Mouse (Mus musculus): ENCODE results near the gene Zfhx2. TPM values are rescaled to one million over a fixed set of nuclear protein-coding genes. Genes with fewer than 3 reads are reported as not detected.

The Zfhx2 gene
- polyA plus RNA-seq, 1 experiment, result not detected

DNA sequence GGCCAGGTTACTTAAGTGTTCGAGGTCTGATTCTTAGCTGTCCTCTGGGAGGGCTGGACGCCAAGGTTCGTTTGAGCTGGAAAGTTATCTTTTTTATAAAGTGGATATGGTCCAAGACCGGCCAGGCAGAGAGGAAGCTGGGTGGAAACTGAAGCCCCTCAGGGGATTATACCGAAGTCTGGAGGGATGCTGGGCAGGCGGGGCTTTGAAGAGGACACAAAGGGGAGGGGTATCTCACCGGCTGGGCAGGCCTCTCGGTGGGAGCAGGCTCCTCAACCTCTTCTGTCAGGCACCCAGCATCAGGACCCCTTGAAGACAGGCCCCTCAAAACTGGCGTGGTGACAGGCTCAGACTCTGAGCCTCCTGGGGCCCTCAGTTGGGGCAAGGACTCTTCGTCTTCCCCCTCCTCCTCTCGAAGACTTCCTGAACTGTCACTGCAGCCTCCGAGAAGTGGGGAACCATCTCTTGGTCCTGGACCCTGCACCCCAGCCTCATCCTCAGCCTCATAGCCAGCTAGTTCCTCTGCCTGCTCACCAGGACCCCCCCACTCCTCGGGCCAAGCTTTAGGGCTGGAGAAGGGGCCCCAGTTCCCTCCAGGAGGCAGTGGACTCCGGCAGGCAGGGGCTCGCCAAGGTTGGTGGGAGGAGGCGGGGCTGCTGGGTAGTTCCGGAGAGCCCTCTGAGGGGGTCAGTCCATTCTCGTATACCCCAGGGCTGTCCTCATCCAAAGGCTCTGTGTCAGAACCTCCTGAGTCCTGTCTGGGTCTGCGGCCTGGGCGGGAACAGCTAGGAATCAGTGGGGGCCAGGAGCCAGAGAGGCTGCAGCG is 17.1 kb upstream of the Zfhx2 start:
- 14% methylated on average over 21 of the region's 21 CpGs for WGBS
- H3K4me3 ChIP-seq (ENCODE audit: insufficient read depth, low read depth, low read length), result no peak overlapping the region; the same call in 1 of the 2 replicates
- TF ChIP-seq CTCF (IDR thresholded peaks at IDR 0.05; ENCODE audit: insufficient read depth, low read depth, low read length) (no peak), POLR2A (IDR thresholded peaks at IDR 0.05; ENCODE audit: insufficient read depth, low read depth, low read length) (no peak)
- peak overlapping the region; percentile 85 for H3K27ac ChIP-seq (ENCODE audit: insufficient read depth, low read depth, low read length)
- H3K4me1 ChIP-seq (ENCODE audit: control insufficient read depth, insufficient read depth, low read length), result peaks cover 68% of the 10 kb centered on the region

DNA sequence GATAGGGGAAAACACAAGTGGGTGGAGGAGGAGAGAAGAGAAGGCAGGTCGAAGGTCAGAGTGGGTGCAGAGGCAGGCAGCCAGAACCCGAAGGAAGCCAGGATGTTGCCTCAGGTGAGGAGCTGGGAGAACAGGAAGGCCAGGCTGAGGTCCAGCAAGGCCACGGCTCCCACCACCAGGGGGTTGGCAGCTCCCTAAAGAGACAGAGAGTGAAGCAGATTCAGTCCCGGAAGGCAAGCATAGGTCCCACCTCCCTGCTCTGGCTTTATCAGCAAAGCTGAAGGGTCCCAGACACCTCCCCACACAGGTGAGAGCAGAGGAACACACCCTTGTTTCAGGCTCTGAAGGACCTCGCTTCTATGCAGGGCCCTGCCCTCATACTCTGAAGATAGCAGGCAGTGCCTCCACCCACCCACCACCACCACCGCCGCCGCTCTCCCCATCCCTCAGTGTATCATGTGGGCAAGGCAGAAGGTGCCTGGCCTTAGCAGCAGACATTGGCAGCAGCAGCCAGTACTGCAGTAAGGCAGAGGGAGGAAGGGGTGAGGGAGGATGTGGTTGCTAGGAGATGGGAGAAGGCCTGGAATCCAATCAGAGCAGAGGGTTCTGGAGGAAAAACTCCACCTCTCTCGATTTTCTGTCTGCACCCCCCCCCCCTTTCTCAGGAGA is 16.2 kb upstream of the Zfhx2 start:
- Histone ChIP-seq H3K4me3 (ENCODE audit: insufficient read depth, low read depth, low read length) (peak overlapping the region; percentile 21), H3K27ac (ENCODE audit: insufficient read depth, low read depth, low read length) (peak overlapping the region; percentile 93), H3K4me1 (ENCODE audit: control insufficient read depth, insufficient read depth, low read length) (peaks cover 59% of the 10 kb centered on the region)
- 14% methylated on average over 9 of the region's 9 CpGs for WGBS
- TF ChIP-seq POLR2A (IDR thresholded peaks at IDR 0.05; ENCODE audit: insufficient read depth, low read depth, low read length) (no peak), CTCF (IDR thresholded peaks at IDR 0.05; ENCODE audit: insufficient read depth, low read depth, low read length) (no peak)

DNA sequence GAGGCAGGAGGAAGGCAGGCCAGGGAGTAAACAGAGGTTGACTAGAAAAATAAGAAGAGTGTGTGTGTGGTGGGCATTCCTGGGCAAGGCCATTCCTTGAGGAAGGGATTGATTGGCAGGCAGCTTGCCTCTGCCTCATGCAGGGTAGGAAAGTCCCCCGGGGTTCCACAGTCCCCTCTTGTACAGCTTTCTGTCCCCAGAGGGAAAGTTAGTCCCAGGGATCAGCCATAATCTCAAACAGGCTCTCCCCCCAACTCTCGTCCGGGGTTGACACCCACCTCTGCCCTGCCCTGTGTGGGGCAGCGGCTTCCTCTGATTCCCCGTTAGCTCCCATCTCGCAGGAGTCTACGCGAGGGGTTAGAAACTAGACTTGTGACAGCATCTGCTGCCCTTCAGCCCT is 14.9 kb upstream of the Zfhx2 start:
- Histone ChIP-seq H3K27ac (ENCODE audit: insufficient read depth, low read depth, low read length) (0 out of 2 replicates have a peak overlapping the region, but pooled peaks have one; percentile 6), H3K4me3 (ENCODE audit: insufficient read depth, low read depth, low read length) (no peak overlapping the region), H3K4me1 (ENCODE audit: control insufficient read depth, insufficient read depth, low read length) (peaks cover 52% of the 10 kb centered on the region)
- 56% methylated on average over 8 of the region's 8 CpGs for WGBS
- no peak for TF ChIP-seq POLR2A (IDR thresholded peaks at IDR 0.05; ENCODE audit: insufficient read depth, low read depth, low read length)
- no peak for TF ChIP-seq CTCF (IDR thresholded peaks at IDR 0.05; ENCODE audit: insufficient read depth, low read depth, low read length)

DNA sequence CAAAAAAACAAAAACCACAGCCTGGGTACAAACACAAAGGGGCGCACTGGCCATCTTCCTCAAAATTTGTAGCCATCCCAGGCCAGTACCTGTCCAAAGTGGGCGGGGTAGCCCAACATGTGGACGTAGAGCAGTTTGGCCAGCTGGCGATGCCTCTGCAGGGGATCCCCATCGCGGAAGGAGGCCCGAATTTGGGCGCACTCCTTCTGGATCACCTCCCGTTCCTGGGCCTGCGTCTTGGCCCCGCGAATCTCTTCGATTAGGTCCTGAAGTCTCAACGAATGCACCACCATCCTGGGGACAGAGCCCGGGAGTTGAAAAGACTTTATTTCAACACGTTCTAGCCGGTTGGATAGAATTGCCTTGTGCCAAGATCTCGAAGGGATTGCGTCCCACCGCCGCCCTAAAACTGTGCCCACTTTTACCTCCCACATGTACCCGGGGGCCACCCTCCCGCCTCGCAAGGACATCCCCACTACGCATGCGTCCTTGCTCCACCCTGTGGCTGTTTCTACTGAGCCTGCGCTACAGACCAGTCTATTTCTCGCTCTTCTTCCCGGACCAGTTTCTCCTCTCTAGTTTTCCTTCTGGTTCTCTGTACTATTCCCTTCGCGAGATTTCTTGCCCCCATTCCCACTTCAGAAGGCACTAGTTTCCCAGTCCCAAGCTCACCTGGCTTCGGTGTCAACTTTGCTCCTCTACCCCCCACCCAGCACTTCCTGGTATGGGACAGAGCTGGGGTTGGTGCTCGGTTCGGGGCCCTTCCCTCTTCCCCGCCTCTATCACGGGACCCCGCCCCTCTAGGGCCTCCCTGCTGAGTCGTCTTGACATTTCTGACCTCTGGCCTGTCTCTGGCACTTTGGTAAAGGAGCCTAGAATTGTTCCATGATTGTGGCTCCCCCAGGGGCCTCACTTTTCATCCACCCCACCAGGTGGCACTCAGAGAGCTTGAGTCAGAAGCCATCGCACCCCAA is 14.0 kb upstream of the Zfhx2 start, which contains the start of gene Ap1g2:
TSS of gene Ap1g2 (minus strand) at position 758 of the 974 bp plus-strand sequence.
- TF ChIP-seq POLR2A (IDR thresholded peaks at IDR 0.05; ENCODE audit: insufficient read depth, low read depth, low read length) (peak; percentile 34; the same call in 1 of the 2 replicates), CTCF (IDR thresholded peaks at IDR 0.05; ENCODE audit: insufficient read depth, low read depth, low read length) (no peak)
- H3K4me3 ChIP-seq (ENCODE audit: insufficient read depth, low read depth, low read length), result peak within 1 kb of the TSS; percentile 54
- peaks cover 49% of the 10 kb centered on the region for H3K4me1 ChIP-seq (ENCODE audit: control insufficient read depth, insufficient read depth, low read length)
- WGBS, result under 1% methylated on average over 39 of the region's 39 CpGs
- H3K27ac ChIP-seq (ENCODE audit: insufficient read depth, low read depth, low read length), result peak within 1 kb of the TSS; percentile 79

DNA sequence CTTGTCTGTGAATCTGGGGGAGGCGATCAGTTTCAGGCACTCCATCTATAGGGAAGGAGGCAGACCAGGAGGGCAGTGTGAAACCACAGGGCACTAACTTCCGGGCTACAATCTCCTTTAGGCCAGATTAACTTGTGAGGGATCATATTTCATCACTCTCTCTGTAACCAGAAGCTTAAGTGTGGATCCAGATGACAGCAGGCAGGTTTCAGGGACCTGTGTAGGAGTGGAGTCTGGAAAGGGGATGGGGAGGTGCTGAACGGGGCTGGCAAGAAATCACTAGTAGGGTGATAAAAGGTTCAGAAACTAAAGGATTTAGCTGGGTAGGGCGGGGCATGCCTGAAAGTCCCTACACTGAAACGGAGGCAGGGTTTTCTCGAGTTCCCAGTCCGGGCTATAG is 13.3 kb upstream of the Zfhx2 start:
- H3K4me3 ChIP-seq (ENCODE audit: insufficient read depth, low read depth, low read length), result no peak overlapping the region
- 7% methylated on average over 7 of the region's 7 CpGs for WGBS
- peaks cover 47% of the 10 kb centered on the region for H3K4me1 ChIP-seq (ENCODE audit: control insufficient read depth, insufficient read depth, low read length)
- no peak overlapping the region for H3K27ac ChIP-seq (ENCODE audit: insufficient read depth, low read depth, low read length)
- TF ChIP-seq CTCF (IDR thresholded peaks at IDR 0.05; ENCODE audit: insufficient read depth, low read depth, low read length) (no peak), POLR2A (IDR thresholded peaks at IDR 0.05; ENCODE audit: insufficient read depth, low read depth, low read length) (no peak)

DNA sequence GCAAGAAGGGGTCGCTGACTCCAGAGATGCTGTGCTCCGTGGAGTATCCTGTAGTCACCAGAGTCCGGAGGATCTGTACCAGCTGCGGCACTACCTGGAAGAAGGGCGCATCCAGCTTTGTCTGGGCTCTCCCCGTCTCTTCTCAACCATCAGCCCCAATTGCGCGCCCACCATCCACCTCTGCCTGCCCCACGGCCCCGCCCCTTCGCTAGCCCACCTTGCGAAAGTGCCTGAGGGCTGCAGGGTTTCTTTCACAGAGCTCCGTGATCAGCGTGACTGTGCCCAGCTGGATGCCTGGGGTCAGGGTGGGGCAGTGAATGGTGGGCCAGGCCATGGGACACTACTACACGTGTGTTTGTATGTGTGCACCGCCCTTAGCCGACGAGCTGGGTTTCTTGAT is 12.2 kb upstream of the Zfhx2 start:
- Histone ChIP-seq H3K27ac (ENCODE audit: insufficient read depth, low read depth, low read length) (no peak overlapping the region), H3K4me1 (ENCODE audit: control insufficient read depth, insufficient read depth, low read length) (peaks cover 37% of the 10 kb centered on the region), H3K4me3 (ENCODE audit: insufficient read depth, low read depth, low read length) (no peak overlapping the region)
- WGBS, result 88% methylated on average over 18 of the region's 18 CpGs
- no peak for TF ChIP-seq POLR2A (IDR thresholded peaks at IDR 0.05; ENCODE audit: insufficient read depth, low read depth, low read length)
- TF ChIP-seq CTCF (IDR thresholded peaks at IDR 0.05; ENCODE audit: insufficient read depth, low read depth, low read length), result no peak

DNA sequence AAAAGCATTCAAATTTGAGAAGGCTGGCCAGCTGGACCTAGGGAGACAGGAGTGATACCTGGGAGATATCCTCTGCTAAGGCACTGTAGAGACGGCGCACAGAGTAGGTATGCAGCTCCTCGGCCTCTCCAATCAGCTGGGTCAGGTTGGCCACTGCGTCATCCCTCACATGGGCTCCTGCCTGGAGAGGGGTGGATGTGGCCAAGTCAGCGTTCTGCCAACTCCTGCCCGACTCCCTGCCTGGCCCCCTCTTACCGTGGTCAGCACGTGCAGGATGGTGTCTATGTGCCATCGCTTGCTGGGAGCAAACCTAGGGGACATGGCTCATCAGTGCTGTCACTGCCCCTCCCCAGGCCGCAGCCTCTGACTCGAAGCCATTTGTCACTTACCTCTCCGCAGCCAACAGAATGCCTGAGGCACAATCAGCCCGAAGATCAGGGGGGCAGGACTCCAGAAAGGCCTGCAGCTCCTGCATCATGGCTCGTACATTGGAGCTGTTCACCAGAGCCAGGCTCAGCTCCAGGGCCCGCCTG is 10.2 kb upstream of the Zfhx2 start:
- peaks cover 22% of the 10 kb centered on the region for H3K4me1 ChIP-seq (ENCODE audit: control insufficient read depth, insufficient read depth, low read length)
- H3K27ac ChIP-seq (ENCODE audit: insufficient read depth, low read depth, low read length), result no peak overlapping the region
- WGBS, result 84% methylated on average over 15 of the region's 15 CpGs
- TF ChIP-seq POLR2A (IDR thresholded peaks at IDR 0.05; ENCODE audit: insufficient read depth, low read depth, low read length) (no peak), CTCF (IDR thresholded peaks at IDR 0.05; ENCODE audit: insufficient read depth, low read depth, low read length) (no peak)
- H3K4me3 ChIP-seq (ENCODE audit: insufficient read depth, low read depth, low read length), result no peak overlapping the region

DNA sequence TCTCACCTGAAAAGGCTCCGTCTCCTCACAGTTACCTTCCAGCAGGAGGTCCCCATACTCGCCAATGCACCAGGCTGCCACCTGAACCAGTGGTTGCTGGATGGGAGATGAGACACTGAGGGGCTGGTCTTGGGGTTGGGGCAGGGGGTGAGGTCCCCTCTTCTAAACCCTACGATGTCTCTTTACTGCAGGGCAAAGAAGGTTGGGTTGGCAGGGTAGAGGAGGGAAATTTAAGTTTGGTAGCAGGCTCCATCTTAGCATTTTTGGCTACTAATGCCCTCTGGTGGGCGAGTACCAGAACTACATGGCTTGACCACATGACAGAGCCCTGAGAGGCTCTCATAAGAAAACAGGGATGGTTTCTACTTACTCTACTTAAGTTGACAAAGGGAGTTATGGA is 9.5 kb upstream of the Zfhx2 start:
- peaks cover 20% of the 10 kb centered on the region for H3K4me1 ChIP-seq (ENCODE audit: control insufficient read depth, insufficient read depth, low read length)
- TF ChIP-seq CTCF (IDR thresholded peaks at IDR 0.05; ENCODE audit: insufficient read depth, low read depth, low read length), result no peak
- no peak for TF ChIP-seq POLR2A (IDR thresholded peaks at IDR 0.05; ENCODE audit: insufficient read depth, low read depth, low read length)
- WGBS, result 43% methylated on average over 4 of the region's 4 CpGs
- no peak overlapping the region for H3K4me3 ChIP-seq (ENCODE audit: insufficient read depth, low read depth, low read length)
- H3K27ac ChIP-seq (ENCODE audit: insufficient read depth, low read depth, low read length), result no peak overlapping the region

Measured in olfactory bulb, adult 2 months (tissue).